Mouse (Mus musculus) heart, adult 2 months (tissue): ENCODE results near the gene Mgmt. TPM values are rescaled to one million over a fixed set of nuclear protein-coding genes. Genes with fewer than 3 reads are reported as not detected.

Source experiments
- DNase-seq, 2 experiments: peaks; one replicate each; pipeline ENCODE4 v3.0.0; 2021
- H3K27ac ChIP-seq: fragments of 200-600 bp; 2 replicates; pipeline ENCODE4 v1.8.1; 2022
- H3K27me3 ChIP-seq: fragments of 200-500 bp; 2 replicates; pipeline ENCODE4 v1.6.1; 2012; ENCODE audit warnings: mild to moderate bottlenecking, low read length, inconsistent platforms, mixed read lengths; ENCODE audit not compliant: control insufficient read depth, insufficient read depth
- H3K36me3 ChIP-seq: fragments of 200-500 bp; 2 replicates; pipeline ENCODE4 v1.6.1; 2012; ENCODE audit warnings: low read length, inconsistent platforms; ENCODE audit not compliant: control insufficient read depth, insufficient read depth
- H3K4me1 ChIP-seq: fragments of 200-500 bp; 2 replicates; pipeline ENCODE4 v1.6.1; 2011; ENCODE audit warnings: low read length; ENCODE audit not compliant: control insufficient read depth, insufficient read depth
- H3K4me3 ChIP-seq: fragments of 200-600 bp; 2 replicates; pipeline ENCODE4 v1.8.1; 2022
- H3K79me2 ChIP-seq: fragments of 200-500 bp; replicated peaks from 2 replicates; pipeline ENCODE4 v1.6.1; 2012; ENCODE audit warnings: mild to moderate bottlenecking, inconsistent platforms, low read length, moderate library complexity, mixed read lengths; ENCODE audit not compliant: control insufficient read depth, insufficient read depth
- H3K9ac ChIP-seq: fragments of 200-500 bp; 2 replicates; pipeline ENCODE4 v1.6.1; 2012; ENCODE audit warnings: low read depth, mild to moderate bottlenecking, control low read depth, inconsistent platforms, low read length, mixed read lengths
- CTCF ChIP-seq: fragments of 200-600 bp; IDR thresholded peaks from 2 replicates; pipeline ENCODE4 v1.8.1; 2022; ENCODE audit warnings: antibody characterized with exemption, mild to moderate bottlenecking, moderate library complexity
- EP300 ChIP-seq: fragments of 200-500 bp; IDR thresholded peaks from 2 replicates; pipeline ENCODE4 v1.6.1; 2011; ENCODE audit warnings: low read depth, low read length, control low read depth; ENCODE audit not compliant: insufficient read depth
- POLR2A ChIP-seq: fragments of 200-500 bp; IDR thresholded peaks from 2 replicates; pipeline ENCODE4 v1.6.1; 2011; ENCODE audit warnings: mild to moderate bottlenecking, low read depth, low read length, control low read depth; ENCODE audit not compliant: insufficient read depth
- WGBS: fragments of 180-500 bp; shearing (Covaris S2); methylation state at CpG from one replicate; pipeline ENCODE4 v1.1.7; 2018; 5-methylcytosine and 5-hydroxymethylcytosine counted together
- intact Hi-C: fragments of 180-260 bp; cut with DNase I; formaldehyde crosslinking; loops from one replicate; pipeline ENCODE4 v1.15.1; 2025
- polyA plus RNA-seq: library from polyadenylated mRNA; depleted of rRNA; stranded (reverse); fragments of >200 nt; gene quantifications from 2 replicates; pipeline ENCODE4 v1.2.3, GENCODE M21; 2012
- total RNA-seq, 2 experiments: library from RNA; stranded (reverse); gene quantifications; 2 replicates each; pipeline ENCODE4 v1.2.3; 2021

Gene Mgmt
- total and polyA plus RNA-seq, 3 experiments = 3.6 to 3.8 (median 3.7) TPM

- Histone ChIP-seq H3K4me3 (no peak overlapping the region), H3K9ac (no peak overlapping the region), H3K79me2 (no peaks in the 10 kb centered on the region), H3K27ac (no peak overlapping the region), H3K4me1 (no peaks in the 10 kb centered on the region), H3K27me3 (no peaks in the 10 kb centered on the region), H3K36me3 (no peaks in the 10 kb centered on the region)
- intact Hi-C loops = no loop called here
- DNase-seq = no peak
- TF ChIP-seq POLR2A (no peak), EP300 (no peak), CTCF (no peak)
- WGBS = 77% methylated on average over 11 of the region's 11 CpGs
These were observed 14.3 kb downstream of the Mgmt start for GRCm38 (mm10) chr7:136908616-136909144.

- no peak overlapping the region for H3K9ac ChIP-seq
- H3K27ac ChIP-seq = no peak overlapping the region
- intact Hi-C loops = no loop called here
- no peaks in the 10 kb centered on the region for H3K79me2 ChIP-seq
- H3K27me3 ChIP-seq = no peaks in the 10 kb centered on the region
- WGBS = 96% methylated on average over 4 of the region's 4 CpGs
- no peaks in the 10 kb centered on the region for H3K36me3 ChIP-seq
- no peak overlapping the region for H3K4me3 ChIP-seq
- DNase-seq = peak in 1 of 2 experiments; percentile 10
- H3K4me1 ChIP-seq = no peaks in the 10 kb centered on the region
- TF ChIP-seq POLR2A = no peak
- TF ChIP-seq EP300 = no peak
- no peak for TF ChIP-seq CTCF
These were observed 18.5 kb downstream of the Mgmt start for GRCm38 (mm10) chr7:136912901-136913300.

GRCm38 (mm10) chr7:136916021-136916420, 21.6 kb downstream of the Mgmt start:
- intact Hi-C loops = no loop called here
- H3K27me3 ChIP-seq = no peaks in the 10 kb centered on the region
- no peak for TF ChIP-seq CTCF
- no peak for TF ChIP-seq EP300
- TF ChIP-seq POLR2A = no peak
- no peak overlapping the region for H3K9ac ChIP-seq
- H3K79me2 ChIP-seq = no peaks in the 10 kb centered on the region
- WGBS = 88% methylated on average over 3 of the region's 3 CpGs
- no peaks in the 10 kb centered on the region for H3K36me3 ChIP-seq
- H3K4me1 ChIP-seq = peaks cover 2% of the 10 kb centered on the region; the same call in 1 of the 2 replicates
- no peak overlapping the region for H3K27ac ChIP-seq
- no peak overlapping the region for H3K4me3 ChIP-seq
- DNase-seq = peak in 1 of 2 experiments; percentile 6

GRCm38 (mm10) chr7:136920976-136921755, 26.8 kb downstream of the Mgmt start:
- Histone ChIP-seq H3K36me3 (no peaks in the 10 kb centered on the region), H3K27ac (no peak overlapping the region), H3K79me2 (no peaks in the 10 kb centered on the region), H3K4me3 (no peak overlapping the region), H3K9ac (no peak overlapping the region), H3K4me1 (peaks cover 2% of the 10 kb centered on the region; the same call in 1 of the 2 replicates), H3K27me3 (no peaks in the 10 kb centered on the region)
- 91% methylated on average over 12 of the region's 12 CpGs for WGBS
- TF ChIP-seq CTCF (no peak), POLR2A (no peak), EP300 (no peak)
- DNase-seq = peak in 1 of 2 experiments; percentile 13
- intact Hi-C loops = no loop called here

- no peak for TF ChIP-seq EP300
- no peak for TF ChIP-seq POLR2A
- TF ChIP-seq CTCF = no peak
- Histone ChIP-seq H3K4me1 (peaks cover 2% of the 10 kb centered on the region; the same call in 1 of the 2 replicates), H3K36me3 (no peaks in the 10 kb centered on the region), H3K4me3 (no peak overlapping the region), H3K79me2 (no peaks in the 10 kb centered on the region), H3K27ac (no peak overlapping the region), H3K27me3 (no peaks in the 10 kb centered on the region), H3K9ac (no peak overlapping the region)
- DNase-seq = peak in 1 of 2 experiments; percentile 9
- intact Hi-C loops = no loop called here
- 93% methylated on average over 6 of the region's 6 CpGs for WGBS
These were observed 27.8 kb downstream of the Mgmt start for GRCm38 (mm10) chr7:136922230-136922629.

GRCm38 (mm10) chr7:136924610-136925260, 30.3 kb downstream of the Mgmt start:
- DNase-seq = no peak
- H3K36me3 ChIP-seq = no peaks in the 10 kb centered on the region
- H3K9ac ChIP-seq = no peak overlapping the region
- 59% methylated on average over 18 of the region's 18 CpGs for WGBS
- no peak for TF ChIP-seq CTCF
- TF ChIP-seq POLR2A = no peak
- TF ChIP-seq EP300 = no peak
- no peak overlapping the region for H3K27ac ChIP-seq
- H3K79me2 ChIP-seq = no peaks in the 10 kb centered on the region
- peaks cover 2% of the 10 kb centered on the region; the same call in 1 of the 2 replicates for H3K4me1 ChIP-seq
- H3K4me3 ChIP-seq = no peak overlapping the region
- intact Hi-C loops = no loop called here
- H3K27me3 ChIP-seq = no peaks in the 10 kb centered on the region
